Mouse (Mus musculus) intestine, embryonic 14.5 days (tissue): ENCODE measurements around the gene Got1. TPM values are rescaled to one million over a fixed set of nuclear protein-coding genes. Genes with fewer than 3 reads are reported as not detected.

Source experiments
- ATAC-seq: fragments of 200-750 bp; cut with Nextera tagmentation; replicated peaks from 2 replicates; pipeline ENCODE4 v1.8.0; 2017; ENCODE audit warnings: low read depth, moderate number of reproducible peaks, moderate TSS enrichment, moderate library complexity; ENCODE audit not compliant: low FRiP score, low TSS enrichment
- DNase-seq: peaks from one replicate; pipeline ENCODE4 v3.0.0-alpha.2; 2018; ENCODE audit warnings: low spot score
- H3K27ac ChIP-seq: fragments of 300-500 bp; sonication (generic); 2 replicates; pipeline ENCODE4 v1.5.1; 2014; ENCODE audit warnings: low read depth, mild to moderate bottlenecking, control low read depth
- H3K27me3 ChIP-seq: fragments of 300-500 bp; sonication (generic); replicated peaks from 2 replicates; pipeline ENCODE4 v1.6.1; 2014; ENCODE audit warnings: low read length, control low read depth; ENCODE audit not compliant: control insufficient read depth, insufficient read depth
- H3K36me3 ChIP-seq: fragments of 300-500 bp; sonication (generic); 2 replicates; pipeline ENCODE4 v1.6.1; 2014; ENCODE audit warnings: low read length, control low read depth; ENCODE audit not compliant: control insufficient read depth, insufficient read depth
- H3K4me1 ChIP-seq: fragments of 300-500 bp; sonication (generic); replicated peaks from 2 replicates; pipeline ENCODE4 v1.6.1; 2014; ENCODE audit warnings: low read length, control low read depth, mixed read lengths; ENCODE audit not compliant: control insufficient read depth, insufficient read depth
- H3K4me2 ChIP-seq: fragments of 300-500 bp; sonication (generic); 2 replicates; pipeline ENCODE4 v1.6.1; 2014; ENCODE audit warnings: low read length
- H3K4me3 ChIP-seq: fragments of 300-500 bp; sonication (generic); 2 replicates; pipeline ENCODE4 v1.5.1; 2014; ENCODE audit warnings: low read depth, low read length, control low read depth, mixed read lengths
- H3K9ac ChIP-seq: fragments of 300-500 bp; sonication (generic); 2 replicates; pipeline ENCODE4 v1.6.1; 2014; ENCODE audit warnings: mild to moderate bottlenecking, low read length
- H3K9me3 ChIP-seq: fragments of 300-500 bp; sonication (generic); 2 replicates; pipeline ENCODE4 v1.6.1; 2016; ENCODE audit warnings: low read length, control low read depth; ENCODE audit not compliant: control insufficient read depth
- WGBS: fragments of 180-500 bp; shearing (Covaris S2); extraction: QIAGEN DNeasy Blood & Tissue Kit; methylation state at CpG from one replicate; pipeline ENCODE4 v1.1.7; 2014; 5-methylcytosine and 5-hydroxymethylcytosine counted together
- polyA plus RNA-seq: library from polyadenylated mRNA; unstranded; fragments of >200 nt; fragmentation: Nextera tagmentation; extraction: Ambion mirVana; gene quantifications from 2 replicates; pipeline ENCODE4 v1.2.1, GENCODE M21; 2014

Gene Got1
- polyA plus RNA-seq: 33.2 and 35.8 TPM in 2 replicates

DNA sequence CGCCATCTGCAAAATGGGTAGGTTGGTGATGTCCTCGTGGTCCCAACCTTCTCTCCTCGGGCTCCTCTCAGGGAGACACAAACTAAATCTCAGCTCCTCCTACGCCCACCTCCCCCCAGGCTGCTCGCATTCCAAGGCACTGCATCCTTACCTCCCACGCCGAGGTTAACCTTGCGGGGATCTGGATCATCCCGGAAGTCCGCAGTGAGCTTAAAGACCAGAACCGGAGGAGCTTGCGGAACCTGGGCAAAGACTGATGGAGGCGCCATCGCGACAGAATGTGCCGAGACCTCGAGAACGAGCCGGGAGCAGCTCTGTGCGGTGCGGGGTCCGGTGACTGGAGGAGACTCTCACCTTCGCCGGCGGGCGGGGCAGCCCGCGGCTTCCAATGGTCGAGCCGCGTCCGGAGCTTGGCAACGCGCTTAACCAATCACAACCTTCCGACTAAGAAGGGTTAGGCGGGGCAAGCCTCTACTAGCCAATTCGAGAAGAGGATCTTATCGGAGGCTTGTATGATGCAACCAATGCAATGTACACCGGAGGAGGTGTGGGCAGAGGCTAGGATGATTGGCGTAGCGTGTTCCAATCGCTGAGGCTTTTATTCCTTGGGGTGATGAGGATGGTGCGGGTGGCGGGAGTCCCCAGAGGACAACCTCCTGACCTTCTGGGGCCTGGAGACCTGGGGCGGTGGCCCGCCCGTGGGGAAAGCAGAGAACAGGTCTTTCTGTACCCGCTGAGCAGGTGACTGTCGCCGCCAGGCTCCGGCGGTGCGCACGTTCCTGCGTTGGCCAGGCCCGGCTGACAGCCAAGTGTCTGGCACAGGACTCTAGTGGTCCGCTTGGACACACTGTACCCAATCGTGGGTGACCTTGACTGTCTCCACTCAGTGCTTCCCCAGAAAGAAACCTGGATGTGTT lies at the start of gene Got1:
Gene Got1, minus strand, starts transcription at position 419 of the 917 bp plus-strand sequence.
- DNase-seq: peak; percentile 91
- peak; percentile 100 for ATAC-seq
- no peaks in the 10 kb centered on the region for H3K9me3 ChIP-seq
- H3K4me3 ChIP-seq: peak within 1 kb of the TSS; percentile 70
- peak within 1 kb of the TSS; percentile 70; the same call in 1 of the 2 replicates for H3K27ac ChIP-seq
- under 1% methylated on average over 58 of the region's 58 CpGs for WGBS
- no peaks in the 10 kb centered on the region for H3K27me3 ChIP-seq
- peaks cover 15% of the 10 kb centered on the region for H3K4me1 ChIP-seq
- H3K4me2 ChIP-seq: peak within 1 kb of the TSS; percentile 94
- no peaks in the 10 kb centered on the region for H3K36me3 ChIP-seq
- peak within 1 kb of the TSS; percentile 61 for H3K9ac ChIP-seq

DNA sequence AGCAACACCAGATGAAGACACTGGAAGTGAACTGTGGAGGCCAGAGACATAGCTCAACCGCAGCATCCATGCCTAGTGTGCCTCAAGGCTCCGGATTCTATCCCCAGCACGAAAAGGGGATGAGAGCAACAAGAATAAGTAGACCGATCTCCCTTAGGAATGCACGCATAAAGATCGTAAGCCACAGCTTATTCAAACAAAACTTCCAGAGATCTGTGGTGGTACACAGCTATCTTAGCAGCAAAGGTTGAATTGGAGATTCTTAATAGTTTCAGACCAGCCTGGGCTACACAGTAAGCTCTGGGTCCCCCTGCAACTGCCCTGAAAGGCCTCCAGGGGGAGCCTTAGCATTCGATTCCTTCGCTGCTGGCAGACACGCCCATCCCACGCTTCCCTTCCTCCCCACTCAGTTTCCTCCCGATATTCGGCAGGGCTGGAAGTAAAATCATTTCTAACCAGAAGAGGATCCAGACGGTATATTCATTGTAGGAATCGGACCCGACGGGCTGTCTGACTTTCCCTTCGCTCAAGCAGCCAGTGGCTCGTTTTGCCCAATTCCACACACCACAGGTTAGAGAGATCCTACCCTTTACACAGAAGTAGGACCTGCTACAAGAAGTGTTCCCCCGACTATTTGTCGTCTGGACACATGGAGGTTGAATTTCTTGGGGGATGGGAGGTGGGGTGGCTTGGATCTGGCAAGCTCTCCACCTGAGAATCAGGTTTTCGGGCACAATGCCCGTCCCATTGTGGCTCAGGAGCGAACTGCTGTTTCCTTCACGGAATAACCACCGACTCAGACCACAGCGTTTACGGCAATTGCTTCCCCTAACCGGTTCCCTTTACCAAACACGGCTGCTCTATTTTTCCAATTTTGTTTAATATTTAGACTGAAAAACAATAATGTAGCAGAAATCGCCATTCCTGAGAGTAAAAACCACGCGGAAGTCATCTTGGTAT lies 46.7 kb upstream of the Got1 start:
- peak overlapping the region; percentile 82 for H3K4me2 ChIP-seq
- WGBS: 14% methylated on average over 32 of the region's 32 CpGs
- DNase-seq: peak; percentile 90
- ATAC-seq: peak; percentile 71
- peaks cover 10% of the 10 kb centered on the region for H3K4me1 ChIP-seq
- H3K9me3 ChIP-seq: no peaks in the 10 kb centered on the region
- peak overlapping the region; percentile 48 for H3K4me3 ChIP-seq
- peaks cover 9% of the 10 kb centered on the region for H3K27me3 ChIP-seq
- H3K9ac ChIP-seq: peak overlapping the region; percentile 40
- no peaks in the 10 kb centered on the region for H3K36me3 ChIP-seq
- H3K27ac ChIP-seq: no peak overlapping the region

DNA sequence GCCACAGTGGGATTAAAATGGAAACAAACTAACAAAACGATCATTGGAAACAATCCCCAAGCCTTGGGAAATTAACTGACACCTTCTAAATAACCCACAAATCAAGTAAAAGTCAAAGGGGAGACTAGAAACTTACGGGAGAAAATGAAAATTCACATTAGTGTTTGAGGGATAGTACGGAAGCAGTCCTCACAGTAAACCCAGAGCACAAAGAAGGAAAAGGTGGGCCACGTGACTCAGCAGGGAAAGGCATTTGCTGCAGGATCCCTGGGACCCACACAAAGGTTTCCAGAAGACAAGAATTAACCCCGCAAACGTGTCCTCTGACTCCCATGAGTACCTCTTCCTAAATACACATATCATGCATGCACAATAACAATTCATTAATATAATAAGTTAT lies 44.7 kb upstream of the Got1 start:
- WGBS: 63% methylated on average over 6 of the region's 6 CpGs
- Histone ChIP-seq H3K4me2 (no peak overlapping the region), H3K27ac (no peak overlapping the region), H3K9me3 (no peaks in the 10 kb centered on the region), H3K9ac (no peak overlapping the region), H3K27me3 (peaks cover 9% of the 10 kb centered on the region), H3K4me3 (no peak overlapping the region), H3K36me3 (no peaks in the 10 kb centered on the region), H3K4me1 (peaks cover 26% of the 10 kb centered on the region)
- DNase-seq (no peak), ATAC-seq (no peak)

DNA sequence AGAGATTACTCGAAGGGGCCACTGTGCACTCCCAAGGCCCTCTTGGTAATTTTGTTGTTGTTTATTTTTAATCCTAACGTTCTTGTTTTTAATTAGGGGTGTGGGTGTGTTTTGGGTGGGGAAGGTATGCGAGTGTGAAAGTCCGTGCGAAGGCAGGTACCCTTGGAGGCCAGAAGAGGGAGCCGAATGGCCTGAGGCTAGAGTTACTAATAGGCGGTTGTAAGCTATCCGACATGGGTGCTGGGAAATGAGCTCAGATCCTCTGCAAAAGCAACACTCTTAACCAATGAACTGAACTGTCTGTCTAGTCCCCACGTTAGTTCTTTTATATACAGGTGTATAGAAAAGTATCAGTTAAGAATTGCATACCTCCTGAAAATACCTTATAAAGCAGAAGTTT lies 43.9 kb upstream of the Got1 start:
- DNase-seq (no peak), ATAC-seq (no peak)
- H3K4me3 ChIP-seq: no peak overlapping the region
- WGBS: 69% methylated on average over 9 of the region's 9 CpGs
- H3K27me3 ChIP-seq: peaks cover 9% of the 10 kb centered on the region
- no peak overlapping the region for H3K4me2 ChIP-seq
- H3K9ac ChIP-seq: no peak overlapping the region
- peaks cover 35% of the 10 kb centered on the region for H3K4me1 ChIP-seq
- no peak overlapping the region for H3K27ac ChIP-seq
- no peaks in the 10 kb centered on the region for H3K36me3 ChIP-seq
- H3K9me3 ChIP-seq: no peaks in the 10 kb centered on the region

DNA sequence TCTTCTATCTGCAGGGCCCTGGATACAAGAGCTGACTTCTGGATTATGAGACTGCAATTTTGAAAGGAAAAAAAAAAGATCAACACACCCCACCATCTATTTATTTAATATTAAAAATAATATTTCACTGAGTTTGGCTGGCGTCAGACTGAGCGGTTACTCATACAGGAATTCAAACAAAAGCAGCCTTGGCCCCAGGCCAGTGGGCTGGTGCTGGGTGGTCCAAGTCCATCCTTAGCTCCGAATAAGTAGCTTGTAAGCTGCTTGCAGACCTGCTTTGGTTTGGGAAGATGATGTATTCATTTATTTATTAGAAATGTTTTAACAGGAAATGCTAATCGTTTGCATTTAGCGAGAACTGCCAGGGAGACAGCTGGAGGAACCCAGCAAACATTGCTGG lies 38.8 kb upstream of the Got1 start:
- DNase-seq (no peak), ATAC-seq (no peak)
- Histone ChIP-seq H3K27me3 (no peaks in the 10 kb centered on the region), H3K27ac (peak overlapping the region; percentile 75), H3K4me3 (no peak overlapping the region), H3K4me1 (peaks cover 34% of the 10 kb centered on the region), H3K36me3 (no peaks in the 10 kb centered on the region), H3K4me2 (no peak overlapping the region), H3K9ac (no peak overlapping the region), H3K9me3 (no peaks in the 10 kb centered on the region)
- 31% methylated on average over 5 of the region's 5 CpGs for whole genome bisulfite sequencing

DNA sequence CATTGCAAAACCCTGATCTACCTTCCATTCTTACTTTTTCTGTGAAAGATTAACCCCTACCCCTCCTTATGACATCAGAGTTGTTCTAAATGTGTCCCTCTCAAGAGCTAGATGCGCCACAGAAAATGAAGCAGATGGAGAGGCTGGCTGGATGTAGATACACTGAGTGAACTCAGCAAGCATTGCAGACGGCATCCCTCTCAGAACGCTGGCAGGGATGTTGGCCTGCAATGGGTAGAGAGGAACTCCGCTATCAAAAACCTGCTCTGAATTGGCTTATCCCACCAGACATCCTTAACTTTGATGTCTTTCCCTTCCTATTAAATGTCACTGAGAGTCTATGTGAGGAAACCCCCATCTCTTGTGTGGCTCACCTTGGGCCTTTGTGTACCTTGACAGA lies 37.4 kb upstream of the Got1 start:
- Histone ChIP-seq H3K4me2 (no peak overlapping the region), H3K27ac (no peak overlapping the region), H3K9ac (no peak overlapping the region), H3K4me3 (no peak overlapping the region), H3K9me3 (no peaks in the 10 kb centered on the region), H3K36me3 (no peaks in the 10 kb centered on the region), H3K27me3 (no peaks in the 10 kb centered on the region), H3K4me1 (peaks cover 34% of the 10 kb centered on the region)
- WGBS: 92% methylated on average over 4 of the region's 4 CpGs
- DNase-seq (no peak), ATAC-seq (no peak)

DNA sequence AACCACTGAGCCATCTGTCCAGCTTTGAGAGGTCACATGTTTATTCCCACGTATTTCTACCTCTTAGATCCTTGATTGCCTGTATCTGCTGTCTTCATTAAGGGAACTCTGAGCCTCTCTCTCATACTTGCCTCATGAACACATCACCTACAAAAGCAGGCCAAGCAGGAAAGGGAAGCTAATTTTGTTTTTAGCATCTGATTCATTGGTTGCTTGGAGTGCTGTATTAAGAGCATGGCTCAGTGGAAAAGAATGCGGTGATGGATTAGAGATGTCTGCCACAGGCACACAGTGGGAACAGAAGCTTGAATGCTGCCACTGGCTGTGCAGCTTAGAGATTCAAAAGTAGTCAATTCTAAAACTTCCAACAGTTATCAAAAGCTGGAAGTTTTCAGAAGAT lies 35.8 kb upstream of the Got1 start:
- no peaks in the 10 kb centered on the region for H3K27me3 ChIP-seq
- H3K27ac ChIP-seq: peak overlapping the region; percentile 59; the same call in 1 of the 2 replicates
- 79% methylated on average over 2 of the region's 2 CpGs for WGBS

DNA sequence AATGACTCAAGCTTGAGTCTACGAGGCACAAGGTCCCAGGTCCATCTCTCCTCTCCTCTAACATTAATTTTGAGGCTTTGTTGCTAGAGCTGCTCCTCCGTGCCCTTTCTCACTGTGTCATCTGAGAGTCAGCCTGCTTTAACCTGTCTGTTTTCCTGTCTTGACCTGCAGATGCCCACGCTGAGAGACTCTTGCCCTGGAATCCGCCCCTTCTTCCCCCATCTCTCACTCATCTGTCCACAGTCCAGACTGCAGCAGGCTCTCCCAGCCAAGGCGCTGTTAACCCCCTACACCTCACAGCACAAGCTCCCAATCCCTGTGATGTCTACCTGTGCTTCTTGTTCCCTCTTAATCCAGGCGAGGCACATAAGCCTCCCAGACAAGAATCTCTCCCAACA lies 27.1 kb upstream of the Got1 start:
- no peaks in the 10 kb centered on the region for H3K9me3 ChIP-seq
- no peak overlapping the region for H3K27ac ChIP-seq
- no peak overlapping the region for H3K9ac ChIP-seq
- H3K27me3 ChIP-seq: no peaks in the 10 kb centered on the region
- no peak overlapping the region for H3K4me2 ChIP-seq
- DNase-seq: no peak
- ATAC-seq: no peak
- peaks cover 6% of the 10 kb centered on the region for H3K4me1 ChIP-seq
- H3K36me3 ChIP-seq: no peaks in the 10 kb centered on the region
- WGBS: 72% methylated on average over 6 of the region's 6 CpGs
- H3K4me3 ChIP-seq: no peak overlapping the region

More for the DNA sequence above, 35.8 kb upstream of the Got1 start:
- H3K9me3 ChIP-seq: no peaks in the 10 kb centered on the region
- H3K4me1 ChIP-seq: peaks cover 22% of the 10 kb centered on the region
- H3K9ac ChIP-seq: no peak overlapping the region
- DNase-seq (no peak), ATAC-seq (no peak)
- H3K36me3 ChIP-seq: no peaks in the 10 kb centered on the region
- H3K4me2 ChIP-seq: no peak overlapping the region
- no peak overlapping the region for H3K4me3 ChIP-seq
